ENCODE assay signal across 16 mouse cellular contexts in genomic region chr3:154333401-154333999, GRCm38 (mm10). TPM values are rescaled to one million over a fixed set of nuclear protein-coding genes. Genes with fewer than 3 reads are reported as not detected.
DNase-seq lines count a peak whose midpoint lies in the region; ATAC-seq and TF ChIP-seq lines count a peak whose summit lies in the region.
"Had no signal": no experiment of that assay in that cellular context is flagged by ENCODE, and none has a peak within 500 bp of the region (broad histone marks: within the 10 kb centered on the region; RNA-seq: fewer than 3 reads in every experiment).

No protein-coding gene starts in this region.

- no peak overlapping the region for H3K4me3 ChIP-seq in hindbrain, embryonic 11.5 days (ENCODE audit: low read depth, low read length)
- H3K4me3 ChIP-seq in hindbrain, embryonic 13.5 days = no peak overlapping the region
- H3K4me3 ChIP-seq in brown adipose tissue, adult 24 weeks (ENCODE audit: insufficient read depth, low read depth, low read length) = peak overlapping the region; percentile 28
- H3K4me3 ChIP-seq in layer of hippocampus, adult 2 months = no peak overlapping the region
- H3K4me3 ChIP-seq: limb, embryonic 12.5 days had no signal

- no peak for TF ChIP-seq CTCF in layer of hippocampus, adult 2 months (conservative IDR thresholded peaks at IDR 0.05)

- 0% methylated on average over 16 of the region's 16 CpGs for WGBS in hindbrain, embryonic 11.5 days
- WGBS in hindbrain, embryonic 13.5 days = under 1% methylated on average over 16 of the region's 16 CpGs

- peaks cover 12% of the 10 kb centered on the region for H3K4me1 ChIP-seq in hindbrain, embryonic 11.5 days (replicated peaks; ENCODE audit: control insufficient read depth, insufficient read depth, low read length)
- peaks cover 17% of the 10 kb centered on the region for H3K4me1 ChIP-seq in hindbrain, embryonic 13.5 days (replicated peaks)
- H3K4me1 ChIP-seq in brown adipose tissue, adult 24 weeks (ENCODE audit: control insufficient read depth, insufficient read depth, insufficient read length, low read length) = no peaks in the 10 kb centered on the region

- peaks cover 65% of the 10 kb centered on the region for H3K27me3 ChIP-seq in hindbrain, embryonic 11.5 days (ENCODE audit: control insufficient read depth, insufficient read depth, low read length)
- peaks cover 80% of the 10 kb centered on the region for H3K27me3 ChIP-seq in hindbrain, embryonic 13.5 days

- no peaks in the 10 kb centered on the region for H3K36me3 ChIP-seq in hindbrain, embryonic 11.5 days (ENCODE audit: control insufficient read depth, insufficient read depth, low read length)
- no peaks in the 10 kb centered on the region for H3K36me3 ChIP-seq in hindbrain, embryonic 13.5 days
- H3K36me3 ChIP-seq: limb, embryonic 12.5 days had no signal

- peak; percentile 62 for DNase-seq in hindbrain, embryonic 11.5 days (ENCODE audit: low spot score)
- DNase-seq in R1 (ENCODE audit: low read depth, low spot score) = peak; percentile 13
- DNase-seq in layer of hippocampus, adult 2 months (ENCODE audit: low spot score in 2 of 2) = no peak
- DNase-seq in frontal cortex, postnatal 14 days (ENCODE audit: low spot score in 2 of 2) = no peak
- no peak for DNase-seq in layer of hippocampus, adult 8-10 months (ENCODE audit: low spot score in 2 of 2)
- DNase-seq: cerebellum, adult 9-10 months; kidney, adult 11 months; lung, postnatal 10 days; spleen, adult 18-20 months had no signal

- H3K9ac ChIP-seq in hindbrain, embryonic 11.5 days (ENCODE audit: low read depth, low read length) = no peak overlapping the region
- no peak overlapping the region for H3K9ac ChIP-seq in hindbrain, embryonic 13.5 days
- H3K9ac ChIP-seq: limb, embryonic 12.5 days had no signal

- no peaks in the 10 kb centered on the region for H3K9me3 ChIP-seq in hindbrain, embryonic 11.5 days (ENCODE audit: control insufficient read depth, low read length)
- H3K9me3 ChIP-seq in hindbrain, embryonic 13.5 days = no peaks in the 10 kb centered on the region
- H3K9me3 ChIP-seq: limb, embryonic 12.5 days had no signal

- H3K27ac ChIP-seq in hindbrain, embryonic 11.5 days (ENCODE audit: low read depth, low read length) = no peak overlapping the region
- H3K27ac ChIP-seq in hindbrain, embryonic 13.5 days = no peak overlapping the region
- 0 out of 2 replicates have a peak overlapping the region, but pooled peaks have one; percentile 15 for H3K27ac ChIP-seq in brown adipose tissue, adult 24 weeks (replicated peaks; ENCODE audit: low read depth, low read length)
- no peak overlapping the region for H3K27ac ChIP-seq in layer of hippocampus, adult 2 months
- H3K27ac ChIP-seq: limb, embryonic 12.5 days had no signal

- no peak overlapping the region for H3K4me2 ChIP-seq in hindbrain, embryonic 11.5 days (replicated peaks; ENCODE audit: low read depth, low read length)
- H3K4me2 ChIP-seq in hindbrain, embryonic 13.5 days = no peak overlapping the region
- H3K4me2 ChIP-seq: limb, embryonic 12.5 days had no signal

- no peak for ATAC-seq in hindbrain, embryonic 11.5 days (ENCODE audit: low FRiP score)
- ATAC-seq in hindbrain, embryonic 13.5 days (ENCODE audit: low FRiP score) = no peak
- 0 out of 2 replicates have a peak, but pooled peaks have one; percentile 14 for ATAC-seq in granulocyte monocyte progenitor cell, adult 5-6 weeks (replicated peaks; ENCODE audit: poor library complexity, severe bottlenecking)

RNA-seq across cellular contexts. Expression of gene Lhx8, which starts 3.0 kb away (rescaled TPM):
- polyA plus RNA-seq in hindbrain, embryonic 11.5 days (2014; fragmentation: Nextera tagmentation; extraction: Ambion mirVana) = 1.2 and 2.7 TPM in 2 replicates
- 0.26 and 0.32 TPM in 2 replicates for polyA plus RNA-seq in hindbrain, embryonic 13.5 days (2015; fragmentation: Nextera tagmentation; extraction: Ambion mirVana)
- 1.5 and 2.8 TPM in 2 replicates for polyA plus RNA-seq in brown adipose tissue, adult 24 weeks (2012; ENCODE audit: insufficient read depth, insufficient read length, missing spikeins)
- not detected in 2 replicates for total RNA-seq in granulocyte monocyte progenitor cell, adult 5-6 weeks (2014; fragmentation: Nextera tagmentation)
- not detected in 2 replicates for total RNA-seq in granulocyte monocyte progenitor cell, adult 5-6 weeks (2017)
- total RNA-seq in layer of hippocampus, adult 2 months (2021) = not detected
- not detected for total RNA-seq in layer of hippocampus, adult 8-10 months (2022)
- total RNA-seq: CH12.LX; heart, postnatal 25 days; layer of hippocampus, postnatal 10 days had no signal

Comparison
In these comparisons a context has a peak if more than half of its experiments do, and no peak if none do; other contexts are left out.
1. DNase-seq: peak in hindbrain, embryonic 11.5 days (single experiment) and R1 (single experiment); none in layer of hippocampus, adult 2 months (0 of 2), frontal cortex, postnatal 14 days (0 of 2) and layer of hippocampus, adult 8-10 months (0 of 2).